In genomic region chr2:49717437-49718116, GRCm38 (mm10) we compare ENCODE assay signal across 16 mouse cellular contexts.
DNase-seq lines count a peak whose midpoint lies in the region; ATAC-seq lines count a peak whose summit lies in the region.
"Had no signal": no experiment of that assay in that cellular context is flagged by ENCODE, and none has a peak within 500 bp of the region (broad histone marks: within the 10 kb centered on the region; RNA-seq: fewer than 3 reads in every experiment).

No protein-coding gene starts in this region.

- no peak for DNase-seq in hindbrain, embryonic 11.5 days (ENCODE audit: low spot score)
- peak; percentile 67 for DNase-seq in R1 (ENCODE audit: low read depth, low spot score)
- no peak for DNase-seq in T-cell, adult 2 months (ENCODE audit: low spot score)
- DNase-seq in adipocyte (ENCODE audit: low spot score): no peak
- no peak for DNase-seq in thymus, postnatal 14 days
- DNase-seq: kidney, adult 11 months; kidney, postnatal 36 days; layer of hippocampus, postnatal 36 days; liver; thymus, postnatal 25 days had no signal

- H3K4me1 ChIP-seq in hindbrain, embryonic 13.5 days (replicated peaks): peaks cover 47% of the 10 kb centered on the region
- peaks cover 16% of the 10 kb centered on the region for H3K4me1 ChIP-seq in hindbrain, embryonic 11.5 days (replicated peaks; ENCODE audit: control insufficient read depth, insufficient read depth, low read length)
- peaks cover 47% of the 10 kb centered on the region for H3K4me1 ChIP-seq in midbrain, embryonic 13.5 days (replicated peaks)

- no peak for ATAC-seq in hindbrain, embryonic 13.5 days (ENCODE audit: low FRiP score)
- ATAC-seq in hindbrain, embryonic 11.5 days (ENCODE audit: low FRiP score): no peak
- peak; percentile 74 for ATAC-seq in granulocyte monocyte progenitor cell, adult 5-6 weeks (replicated peaks; ENCODE audit: poor library complexity, severe bottlenecking)
- no peak for ATAC-seq in midbrain, embryonic 13.5 days

- H3K4me3 ChIP-seq in hindbrain, embryonic 13.5 days: no peak overlapping the region
- no peak overlapping the region for H3K4me3 ChIP-seq in hindbrain, embryonic 11.5 days (ENCODE audit: low read depth, low read length)
- H3K4me3 ChIP-seq in midbrain, embryonic 13.5 days (replicated peaks): no peak overlapping the region
- H3K4me3 ChIP-seq: lung, embryonic 15.5 days; megakaryocyte, embryonic 14.5 days had no signal

- peaks cover 30% of the 10 kb centered on the region for H3K36me3 ChIP-seq in hindbrain, embryonic 13.5 days
- H3K36me3 ChIP-seq in hindbrain, embryonic 11.5 days (ENCODE audit: control insufficient read depth, insufficient read depth, low read length): no peaks in the 10 kb centered on the region
- H3K36me3 ChIP-seq in midbrain, embryonic 13.5 days: peaks cover 30% of the 10 kb centered on the region
- H3K36me3 ChIP-seq: lung, embryonic 15.5 days had no signal

- WGBS in hindbrain, embryonic 13.5 days: 95% methylated on average over 18 of the region's 18 CpGs
- 96% methylated on average over 18 of the region's 18 CpGs for WGBS in hindbrain, embryonic 11.5 days
- WGBS in midbrain, embryonic 13.5 days: 90% methylated on average over 18 of the region's 18 CpGs

- no peak overlapping the region for H3K9ac ChIP-seq in hindbrain, embryonic 13.5 days
- no peak overlapping the region for H3K9ac ChIP-seq in hindbrain, embryonic 11.5 days (ENCODE audit: low read depth, low read length)
- H3K9ac ChIP-seq in midbrain, embryonic 13.5 days (replicated peaks): no peak overlapping the region
- H3K9ac ChIP-seq: lung, embryonic 15.5 days had no signal

- no peaks in the 10 kb centered on the region for H3K27me3 ChIP-seq in hindbrain, embryonic 13.5 days
- H3K27me3 ChIP-seq in hindbrain, embryonic 11.5 days (ENCODE audit: control insufficient read depth, insufficient read depth, low read length): no peaks in the 10 kb centered on the region
- H3K27me3 ChIP-seq in midbrain, embryonic 13.5 days: no peaks in the 10 kb centered on the region
- H3K27me3 ChIP-seq: CH12.LX; lung, embryonic 15.5 days had no signal

- peak overlapping the region; percentile 87; the same call in 1 of the 2 replicates for H3K27ac ChIP-seq in hindbrain, embryonic 13.5 days
- no peak overlapping the region for H3K27ac ChIP-seq in hindbrain, embryonic 11.5 days (ENCODE audit: low read depth, low read length)
- peak overlapping the region; percentile 94 for H3K27ac ChIP-seq in midbrain, embryonic 13.5 days
- H3K27ac ChIP-seq: lung, embryonic 15.5 days had no signal

- no peaks in the 10 kb centered on the region for H3K9me3 ChIP-seq in hindbrain, embryonic 13.5 days
- H3K9me3 ChIP-seq in hindbrain, embryonic 11.5 days (ENCODE audit: control insufficient read depth, low read length): no peaks in the 10 kb centered on the region
- no peaks in the 10 kb centered on the region for H3K9me3 ChIP-seq in midbrain, embryonic 13.5 days
- H3K9me3 ChIP-seq: lung, embryonic 15.5 days; megakaryocyte, embryonic 14.5 days had no signal

- H3K4me2 ChIP-seq in hindbrain, embryonic 13.5 days: no peak overlapping the region
- H3K4me2 ChIP-seq in hindbrain, embryonic 11.5 days (replicated peaks; ENCODE audit: low read depth, low read length): no peak overlapping the region
- no peak overlapping the region for H3K4me2 ChIP-seq in midbrain, embryonic 13.5 days (replicated peaks)
- H3K4me2 ChIP-seq: lung, embryonic 15.5 days had no signal
